Mouse (Mus musculus): ENCODE measurements around the gene Aurkb. TPM values are rescaled to one million over a fixed set of nuclear protein-coding genes. Genes with fewer than 3 reads are reported as not detected.
A peak's percentile ranks its signal among the peaks of the same experiment; 100 is the strongest.

Aurkb gene
- total RNA-seq, 2 experiments from 2014 or later, result 16.2 to 22.5 TPM

DNA sequence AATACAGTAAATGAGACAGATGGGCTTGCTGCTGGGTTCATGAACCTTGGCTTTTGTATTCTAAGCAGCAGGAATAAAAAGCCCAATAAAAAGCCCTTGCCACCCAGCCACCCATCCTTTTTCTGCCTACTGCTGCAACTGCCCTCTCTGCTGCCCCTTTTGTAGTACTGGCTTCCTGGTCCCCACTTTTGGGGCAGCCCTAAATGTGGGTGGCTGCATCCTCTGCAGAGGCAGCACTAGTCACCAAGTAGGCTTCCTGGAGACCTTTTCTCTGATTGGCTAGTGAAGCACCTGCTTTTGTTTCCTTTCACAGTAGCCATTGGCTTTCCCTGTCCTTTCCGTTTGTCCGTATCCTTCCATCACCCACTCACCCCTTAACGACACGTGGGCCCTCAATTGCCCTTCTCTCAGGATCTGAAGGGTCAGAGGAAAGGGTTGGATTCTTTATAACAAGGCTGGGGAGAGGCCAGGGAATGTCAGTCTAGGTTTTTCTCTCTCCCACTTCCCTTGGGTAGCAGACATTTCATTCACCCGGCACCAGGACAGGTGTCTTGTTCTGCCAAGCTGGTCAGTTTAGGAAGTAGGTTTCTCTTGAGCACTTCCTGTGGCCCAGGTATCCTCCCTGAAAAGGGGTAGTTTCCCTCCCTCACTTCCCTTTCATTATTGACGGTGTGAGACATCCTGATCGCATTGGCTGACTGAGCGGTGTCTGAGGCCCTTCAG lies 52.8 kb downstream of the Aurkb start:
- DNase-seq, result no peak

DNA sequence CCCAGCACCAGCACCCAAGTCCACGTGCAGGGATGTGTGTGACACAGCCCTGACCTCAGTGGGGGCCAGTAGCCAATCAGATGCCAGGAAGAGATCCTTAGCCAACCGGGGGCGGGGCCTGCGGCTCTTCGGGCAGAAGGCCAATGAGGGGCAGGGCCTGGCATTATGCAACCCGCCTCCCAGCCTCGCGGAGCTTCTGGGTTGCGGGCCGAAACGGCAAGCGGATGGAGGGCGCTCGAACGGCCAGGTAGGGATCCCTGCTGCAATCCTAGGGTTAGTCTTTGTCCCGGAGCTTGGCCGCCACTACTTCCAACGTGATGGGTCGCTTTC lies 53.3 kb downstream of the Aurkb start:
- DNase-seq, result peak; percentile 99

DNA sequence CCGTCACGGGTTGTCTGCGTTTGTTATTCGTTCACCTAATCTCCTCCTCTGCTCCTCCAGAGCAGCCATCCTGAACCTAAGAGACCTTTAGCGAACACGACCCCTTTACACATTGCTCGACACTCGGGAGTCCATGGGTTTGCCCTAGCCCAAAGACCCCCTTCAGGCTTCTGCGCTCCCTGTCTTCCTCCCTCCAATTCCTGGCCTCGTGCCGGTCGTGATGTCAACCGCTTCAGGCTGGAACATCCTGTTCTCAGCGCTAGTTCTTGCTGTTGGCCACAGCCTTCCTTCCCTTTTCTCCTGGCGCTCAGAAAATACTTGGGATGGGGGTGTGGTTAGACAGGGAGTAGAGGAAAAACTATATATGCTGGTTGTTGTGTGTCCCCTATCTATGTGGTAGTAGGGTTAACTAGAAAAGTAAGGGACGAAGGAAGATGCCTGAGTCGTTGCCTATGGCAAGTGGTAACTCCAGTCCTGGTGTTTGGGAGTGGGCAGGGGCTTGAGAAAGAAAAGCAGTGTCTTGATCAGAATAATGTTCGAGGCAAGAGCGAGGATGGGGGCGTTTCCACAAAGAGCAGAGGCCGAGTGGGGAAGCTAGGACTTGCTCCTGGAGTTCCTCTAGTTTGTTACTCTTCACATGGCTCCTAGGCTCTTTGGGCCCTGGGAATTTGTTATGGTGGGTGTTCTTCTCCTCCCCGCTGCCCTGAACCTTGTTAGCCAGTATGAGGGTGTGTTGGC lies 53.9 kb downstream of the Aurkb start:
- DNase-seq, result peak; percentile 85

- DNase-seq, result peak; percentile 97
These were observed 54.5 kb downstream of the Aurkb start for GRCm38 (mm10) chr11:69099915-69100345.

- no peak for DNase-seq
These were observed 55.4 kb downstream of the Aurkb start for GRCm38 (mm10) chr11:69100639-69101360.

Other genes with a start within 250 kb of the Aurkb start
- gene Ndel1, start 173.8 kb upstream of the Aurkb start, total RNA-seq (2021), result 10 to 100 TPM; 57.2 to 72.8 TPM
- gene Rnf222, start 157.1 kb upstream of the Aurkb start, total RNA-seq (2021), result under 1 TPM; 0.09 to 0.12 TPM
- gene Rpl26, start 144.1 kb upstream of the Aurkb start, total RNA-seq (2021), result 1,000 to 10,000 TPM; 1,288 to 1,295 TPM
- under 1 TPM; 0.27 to 0.60 TPM for gene Odf4, start 118.6 kb upstream of the Aurkb start, total RNA-seq (2021)
- gene Arhgef15, start 88.2 kb upstream of the Aurkb start, total RNA-seq (2021), result 10 to 100 TPM; 25.4 to 35.9 TPM
- gene Slc25a35, start 77.5 kb upstream of the Aurkb start, total RNA-seq (2021), result 10 to 100 TPM; 28.5 to 32.9 TPM
- gene Rangrf, start 70.5 kb upstream of the Aurkb start, total RNA-seq (2021), result 10 to 100 TPM; 20.4 to 24.7 TPM
- gene Pfas, start 37.2 kb upstream of the Aurkb start, total RNA-seq (2021), result 10 to 100 TPM; 23.8 to 32.9 TPM
- 10 to 100 TPM; 25.3 to 30.0 TPM for gene Ctc1, start 29.7 kb upstream of the Aurkb start, total RNA-seq (2021)
- 10 to 100 TPM; 19.1 to 22.1 TPM for gene Borcs6, start 14.1 kb downstream of the Aurkb start, total RNA-seq (2021)
- 10 to 100 TPM; 13.2 to 13.8 TPM for gene Tmem107, start 25.2 kb downstream of the Aurkb start, total RNA-seq (2021)
- 100 to 1,000 TPM; 104 to 143 TPM for gene Vamp2, start 42.8 kb downstream of the Aurkb start, total RNA-seq (2021)
- gene Per1, start 49.6 kb downstream of the Aurkb start, total RNA-seq (2021), result 100 to 1,000 TPM in 1 of 2 experiments, 10 to 100 TPM in 1; 63.1 to 157 TPM
- gene Hes7, start 74.8 kb downstream of the Aurkb start, total RNA-seq (2021), result under 1 TPM; 0.18 to 0.36 TPM
- gene 9130213A22Rik, start 76.9 kb downstream of the Aurkb start, total RNA-seq (2021), result under 1 TPM; 0.48 to 0.66 TPM
- gene Aloxe3, start 80.2 kb downstream of the Aurkb start, total RNA-seq (2021), result under 1 TPM; 0.60 to 0.76 TPM
- gene Alox12b, start 111.3 kb downstream of the Aurkb start, total RNA-seq (2021), result not detected
- not detected for gene Alox8, start 152.2 kb downstream of the Aurkb start, total RNA-seq (2021)
- gene Gucy2e, start 191.4 kb downstream of the Aurkb start, total RNA-seq (2021), result not detected